Mouse (Mus musculus) 3T3-L1 (cell line): Measurements from ENCODE around the gene Rsu1.
A peak's percentile ranks its signal among the peaks of the same experiment; 100 is the strongest.

ENCODE experiments used
- DNase-seq: peaks from one replicate; pipeline ENCODE4 v3.0.0-alpha.2; 2015; ENCODE audit warnings: low read depth, low spot score

The Rsu1 gene

GRCm38 (mm10) chr2:13271165-13271957 is at the start of gene Rsu1:
Rsu1 (minus strand) TSS chr2:13271415.
- peak; percentile 100 for DNase-seq

DNA sequence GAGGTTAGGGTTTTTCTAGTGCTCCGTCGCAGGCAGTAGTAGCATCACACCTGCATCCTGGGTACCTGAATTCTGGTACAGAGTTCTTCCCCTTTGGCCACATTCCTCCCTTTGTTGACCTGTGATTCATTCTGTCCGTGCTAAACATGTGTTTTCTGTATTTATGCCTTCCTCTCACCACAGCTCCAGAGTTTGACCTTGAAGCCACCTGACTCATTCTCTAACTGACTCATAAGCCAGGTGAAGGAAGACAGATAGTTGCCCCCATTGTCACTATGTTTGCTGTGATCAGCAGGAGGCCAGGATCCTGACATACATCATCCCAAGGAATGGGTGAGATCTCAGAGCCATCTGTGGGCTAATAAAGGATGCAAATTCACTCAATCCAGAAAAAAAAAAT is 32.2 kb upstream of the Rsu1 start:
- DNase-seq: peak; percentile 65

GRCm38 (mm10) chr2:13299031-13299430 is 27.8 kb upstream of the Rsu1 start:
- peak; percentile 90 for DNase-seq

DNA sequence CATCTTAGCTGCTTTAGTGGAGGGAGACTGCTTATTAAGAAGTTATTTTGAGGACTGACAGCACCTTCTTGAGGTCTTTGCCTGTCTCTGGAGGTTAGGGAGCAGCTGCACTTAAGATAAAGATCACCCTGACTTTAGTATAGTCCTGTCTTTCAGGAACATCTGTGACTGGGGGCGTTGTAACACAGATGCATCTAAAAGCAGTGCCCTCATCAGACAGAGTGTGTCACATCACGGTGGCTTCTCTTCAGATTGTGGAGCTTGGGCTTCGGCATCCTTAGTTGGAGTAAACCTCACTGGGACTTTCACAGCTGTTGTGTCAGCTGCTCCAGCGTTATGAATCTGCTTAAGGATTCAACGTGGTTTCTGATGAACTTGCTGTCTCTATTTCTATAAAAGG is 26.5 kb upstream of the Rsu1 start:
- no peak for DNase-seq

DNA sequence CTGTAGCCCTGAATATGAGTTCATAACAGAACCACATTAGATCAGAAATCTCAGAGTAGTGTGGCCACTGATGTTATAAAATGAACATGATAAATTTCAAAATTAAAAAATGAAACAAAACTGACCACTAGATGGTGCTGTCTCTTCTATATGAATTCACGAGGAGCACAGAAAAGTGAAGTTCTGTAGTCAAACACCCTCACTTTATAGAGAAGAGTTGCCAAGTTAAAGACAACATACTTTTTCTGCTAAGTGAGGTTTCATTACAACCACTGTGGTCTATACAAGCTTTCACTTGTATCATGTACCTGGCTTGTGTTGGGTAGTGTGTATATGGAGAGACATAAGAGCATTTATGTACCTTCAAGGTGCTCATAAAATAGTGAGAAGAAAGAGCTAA is 19.4 kb upstream of the Rsu1 start:
- DNase-seq: peak; percentile 82

DNA sequence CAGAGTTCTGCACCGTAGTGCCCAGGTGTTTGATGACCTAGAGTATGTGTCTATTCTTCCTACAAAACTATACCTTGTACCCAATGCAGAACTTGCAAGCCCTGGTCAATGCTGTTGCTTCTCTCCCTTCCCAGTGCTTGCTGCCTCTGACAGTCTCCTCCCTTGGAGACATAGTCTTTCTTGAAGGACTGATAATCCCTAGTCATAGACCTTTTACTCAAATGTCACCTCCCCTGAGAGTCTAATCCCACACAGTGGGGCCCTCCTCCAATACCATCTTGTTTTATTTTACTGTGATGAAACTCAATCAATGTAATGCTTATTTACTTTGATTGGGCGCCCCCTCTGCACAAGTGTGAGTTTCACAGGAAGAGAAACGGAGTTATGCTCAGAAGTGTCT is 18.9 kb upstream of the Rsu1 start:
- no peak for DNase-seq

DNA sequence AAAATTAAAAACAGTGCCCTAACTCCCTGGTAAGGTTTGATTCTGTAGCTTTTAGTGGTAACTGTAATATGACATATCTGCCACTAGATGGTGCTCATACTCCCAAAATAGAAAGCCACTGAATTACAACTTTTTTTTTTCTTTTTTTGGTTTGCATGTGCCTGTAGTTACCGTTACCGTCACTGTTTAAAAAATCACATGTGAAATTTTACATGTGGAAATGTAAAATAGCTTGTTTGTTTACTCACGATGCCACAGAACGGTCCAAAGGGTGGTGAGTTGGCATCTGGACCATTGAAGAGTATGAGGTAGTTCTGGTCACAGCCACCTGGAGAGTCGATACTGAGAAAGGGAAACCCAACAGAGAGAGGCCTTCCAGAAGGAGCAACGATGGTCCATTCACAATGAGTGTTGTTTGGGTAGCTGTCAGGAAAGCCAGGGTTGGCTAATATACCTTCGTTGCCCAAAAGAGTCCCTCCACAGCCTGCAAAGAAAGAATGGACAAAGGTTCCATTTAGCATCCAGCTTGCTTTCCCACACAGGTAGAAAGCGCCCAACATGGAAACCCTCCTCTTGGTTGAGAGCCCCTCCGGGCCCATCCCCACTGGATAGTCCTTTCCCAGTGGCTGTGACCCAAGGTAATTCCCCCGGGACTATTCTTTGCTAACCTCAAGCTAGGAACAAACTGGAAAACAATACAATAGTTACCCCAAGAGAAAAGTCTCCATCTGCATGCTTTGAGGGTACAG is 7.1 kb upstream of the Rsu1 start:
- DNase-seq: peak; percentile 68

DNA sequence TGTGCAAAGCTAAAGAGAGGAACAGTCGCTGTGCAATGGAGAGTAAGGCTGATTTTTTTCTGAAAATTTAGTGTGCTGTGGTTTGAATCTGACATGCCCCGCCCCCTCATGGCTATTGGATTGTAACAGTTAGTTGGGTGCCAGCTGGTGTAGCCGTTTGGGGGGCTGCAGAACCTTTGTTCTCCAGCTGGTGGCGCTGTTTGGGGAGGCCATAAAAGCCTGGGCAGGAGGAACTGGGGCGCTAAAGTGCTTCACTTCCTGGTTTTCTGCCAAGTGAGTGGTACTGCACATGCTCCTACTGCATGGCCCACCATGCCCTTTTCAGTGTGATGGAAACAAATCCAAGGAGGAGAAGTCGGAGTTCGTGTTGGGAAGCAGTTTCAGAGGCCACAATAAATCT is 4.7 kb upstream of the Rsu1 start:
- DNase-seq: peak; percentile 21

- peak; percentile 61 for DNase-seq
Measured at GRCm38 (mm10) chr2:13270736-13271135, 479 bp downstream of the Rsu1 start.

DNA sequence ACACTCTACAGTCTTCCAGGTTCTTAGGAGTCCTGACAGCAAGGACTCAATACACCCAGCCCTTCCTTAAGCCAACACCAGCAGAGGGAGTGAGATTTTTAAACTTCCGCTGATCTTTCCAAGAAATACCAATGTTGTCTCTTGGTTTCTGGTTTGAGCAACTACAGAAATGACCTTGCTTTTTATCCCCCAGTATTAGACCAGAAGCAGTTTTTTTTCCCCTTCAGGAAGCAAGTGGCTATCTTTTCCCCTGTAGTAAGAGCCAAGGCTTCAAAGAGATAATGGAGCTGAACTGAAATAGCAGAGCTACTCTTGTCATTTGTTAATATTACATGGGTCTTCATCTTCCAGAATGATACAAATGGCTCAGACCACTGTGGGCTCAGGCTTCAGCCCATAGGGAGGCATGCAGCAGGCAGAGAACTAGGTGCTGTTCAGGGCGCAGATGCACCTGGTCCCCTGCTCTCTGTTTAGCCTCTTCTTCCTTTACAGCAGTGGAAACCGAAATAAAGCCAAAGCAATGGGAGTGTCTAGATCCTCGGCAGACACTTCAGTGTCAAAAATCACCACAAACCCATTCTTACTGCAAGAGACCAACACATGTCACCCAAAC is 2.4 kb downstream of the Rsu1 start:
- DNase-seq: no peak

DNA sequence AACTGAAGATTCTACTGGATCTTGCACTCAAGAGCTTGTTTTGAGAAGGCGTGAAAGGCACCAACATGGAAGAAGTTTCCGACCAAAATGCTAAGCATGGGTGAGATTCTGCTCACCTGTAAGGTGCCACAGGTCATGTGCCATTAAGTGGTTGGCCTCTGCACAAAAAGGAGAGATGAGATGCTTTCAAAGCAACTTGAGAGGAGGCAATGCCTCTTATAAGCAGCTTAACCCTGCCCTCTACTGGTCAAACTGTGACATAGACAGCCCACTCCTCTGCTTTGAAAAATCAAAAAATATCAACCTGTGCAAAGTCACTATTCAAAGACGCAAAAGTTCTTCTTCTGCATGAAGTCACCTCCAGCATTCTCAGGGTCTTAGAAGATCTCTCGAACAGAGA is 6.3 kb downstream of the Rsu1 start:
- peak; percentile 69 for DNase-seq

DNA sequence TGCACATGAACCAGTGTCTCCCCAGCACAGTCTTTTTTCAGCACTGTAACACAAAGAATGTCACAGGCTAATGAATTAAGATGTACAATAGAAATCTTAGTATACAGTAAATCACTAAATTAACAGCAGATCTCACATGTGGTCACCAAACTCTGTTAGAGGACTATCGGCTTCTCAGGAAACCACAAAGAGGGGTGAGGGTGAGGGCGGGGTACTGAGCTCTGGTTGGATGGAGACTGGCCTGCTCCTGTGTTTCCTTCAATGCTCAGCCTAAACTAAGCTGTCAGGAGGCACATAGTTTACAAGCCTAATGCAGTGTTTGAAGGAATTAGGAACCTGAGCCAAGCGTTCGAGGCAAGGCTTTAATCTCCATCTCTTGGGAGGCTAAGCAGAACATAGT is 8.1 kb downstream of the Rsu1 start:
- no peak for DNase-seq

- DNase-seq: no peak
Measured at GRCm38 (mm10) chr2:13258606-13259005, 12.6 kb downstream of the Rsu1 start.

GRCm38 (mm10) chr2:13240711-13241110 is 30.5 kb downstream of the Rsu1 start:
- DNase-seq: no peak

GRCm38 (mm10) chr2:13237140-13237901 is 33.9 kb downstream of the Rsu1 start:
- peak; percentile 76 for DNase-seq

DNA sequence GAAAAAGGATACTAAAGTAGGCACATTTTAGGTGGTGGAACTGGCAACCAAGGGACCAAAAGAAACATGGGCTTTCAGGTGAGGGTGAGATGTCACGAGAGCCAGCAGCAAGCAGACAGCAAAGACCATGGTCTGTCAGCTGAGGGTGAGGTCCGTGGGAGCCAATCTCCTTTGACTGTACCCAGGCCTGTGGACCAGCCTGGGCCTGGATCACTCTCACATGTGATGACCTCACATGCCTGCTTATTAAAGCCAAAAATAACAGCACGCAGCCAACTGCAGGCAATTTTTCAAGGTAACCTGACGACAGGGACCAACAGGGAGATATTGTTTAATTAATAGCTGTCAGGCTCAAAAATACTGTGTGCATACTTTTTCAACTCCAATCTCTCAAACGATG is 35.5 kb downstream of the Rsu1 start:
- peak; percentile 26 for DNase-seq

GRCm38 (mm10) chr2:13234796-13235195 is 36.4 kb downstream of the Rsu1 start:
- DNase-seq: no peak

DNA sequence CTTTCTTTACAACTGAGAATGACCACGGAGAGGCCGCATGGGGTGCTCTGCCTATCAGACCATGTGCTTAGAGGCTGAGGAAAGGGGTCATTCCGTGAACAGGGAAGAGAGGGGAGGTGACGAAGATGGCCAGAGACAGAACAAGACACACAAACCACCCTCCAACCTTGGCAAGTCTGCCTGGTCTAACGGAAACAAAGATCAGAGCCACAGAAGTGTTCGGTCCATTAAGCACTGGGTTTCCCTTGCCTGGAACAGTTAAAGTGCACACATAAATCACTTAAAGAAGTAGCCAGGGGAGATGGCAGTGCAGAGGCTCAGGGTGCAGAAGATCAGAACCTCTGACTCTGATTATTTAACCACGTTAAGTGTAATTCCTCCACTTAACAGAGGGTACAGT is 37.3 kb downstream of the Rsu1 start:
- no peak for DNase-seq

GRCm38 (mm10) chr2:13233254-13233835 is 37.9 kb downstream of the Rsu1 start:
- DNase-seq: no peak

DNA sequence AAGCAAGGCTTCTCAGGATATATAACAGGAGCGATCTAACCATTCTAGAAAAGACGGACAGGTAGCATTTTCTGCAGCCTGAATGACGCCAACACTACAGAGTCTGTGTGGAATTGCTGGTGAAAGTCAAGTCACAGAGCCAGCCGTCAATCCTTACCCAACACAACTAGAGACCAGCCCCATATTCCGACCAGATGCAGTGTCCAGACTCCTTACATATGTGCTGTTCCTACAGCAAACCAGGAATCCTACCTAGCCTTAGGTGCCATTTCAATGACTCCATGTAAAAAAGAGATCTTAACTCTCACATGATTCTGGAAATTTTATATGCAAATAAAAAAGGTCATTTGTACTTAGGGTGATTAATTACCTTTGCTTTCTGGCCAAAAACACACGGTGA is 38.9 kb downstream of the Rsu1 start:
- no peak for DNase-seq

- peak; percentile 70 for DNase-seq
Measured at GRCm38 (mm10) chr2:13229686-13230085, 41.5 kb downstream of the Rsu1 start.

DNA sequence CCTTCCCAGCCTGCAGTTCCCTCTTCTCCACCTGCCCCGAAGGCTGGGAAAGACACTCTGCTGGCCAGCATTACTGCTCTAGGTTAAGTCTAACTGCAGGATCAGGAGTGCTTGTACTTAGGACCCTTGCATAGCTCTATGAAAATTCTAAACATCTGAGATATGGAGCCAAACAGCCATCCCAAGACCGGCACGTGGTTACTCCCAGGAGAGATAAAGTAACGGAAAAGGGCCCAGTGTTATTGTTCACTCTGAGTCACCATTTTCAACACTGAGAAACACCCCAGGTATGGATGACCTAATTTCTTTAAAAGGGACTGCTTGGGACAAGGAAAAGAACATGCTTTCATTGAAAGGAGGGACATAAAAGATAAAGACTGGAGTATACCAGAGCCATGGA is 45.2 kb downstream of the Rsu1 start:
- DNase-seq: peak; percentile 10
